35 mouse cellular contexts compared by ENCODE assay signal in the genomic region with DNA sequence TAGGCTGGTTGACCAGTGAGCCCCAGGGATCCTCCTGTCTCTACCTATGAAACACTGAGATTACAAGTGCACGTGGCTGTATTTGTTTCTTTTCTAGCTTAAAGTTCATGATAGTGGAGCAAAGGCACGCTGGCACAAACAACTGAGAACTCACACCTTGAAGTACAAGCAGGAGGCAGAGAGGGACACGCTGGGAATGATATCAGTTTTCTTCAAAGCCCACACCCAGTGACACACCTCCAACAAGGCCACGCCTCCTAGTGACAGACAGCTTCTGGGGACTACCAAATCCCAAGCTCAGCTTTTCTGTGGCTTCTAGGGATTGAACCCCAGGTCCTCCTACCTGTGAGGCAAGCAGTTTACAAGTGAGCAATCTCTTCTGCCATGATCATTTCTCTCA. TPM values are rescaled to one million over a fixed set of nuclear protein-coding genes. Genes with fewer than 3 reads are reported as not detected.
"Had no signal": no experiment of that assay in that cellular context is flagged by ENCODE, and none has a peak within 500 bp of the region (broad histone marks: within the 10 kb centered on the region; RNA-seq: fewer than 3 reads in every experiment).

No protein-coding gene starts in this region.

- H3K27ac ChIP-seq: embryonic facial prominence, embryonic 12.5 days; embryonic facial prominence, embryonic 13.5 days; embryonic facial prominence, embryonic 15.5 days; forebrain, embryonic 10.5 days; forebrain, embryonic 12.5 days; forebrain, embryonic 13.5 days; forebrain, embryonic 15.5 days; gastrocnemius, adult 2 months; heart, adult 2 months had no signal

- H3K4me3 ChIP-seq: embryonic facial prominence, embryonic 12.5 days; embryonic facial prominence, embryonic 13.5 days; embryonic facial prominence, embryonic 15.5 days; erythroblast, embryonic 14.5 days; forebrain, embryonic 10.5 days; forebrain, embryonic 12.5 days; forebrain, embryonic 13.5 days; forebrain, embryonic 15.5 days; gastrocnemius, adult 2 months; heart, adult 2 months had no signal

- ATAC-seq: forebrain, embryonic 13.5 days; forebrain, embryonic 14.5 days; forebrain, embryonic 15.5 days; forebrain, embryonic 16.5 days; forebrain, postnatal 0 days had no signal

- H3K9ac ChIP-seq: embryonic facial prominence, embryonic 12.5 days; embryonic facial prominence, embryonic 13.5 days; embryonic facial prominence, embryonic 15.5 days; forebrain, embryonic 12.5 days; forebrain, embryonic 13.5 days; forebrain, embryonic 15.5 days; forebrain, postnatal 0 days had no signal

- H3K36me3 ChIP-seq: embryonic facial prominence, embryonic 12.5 days; embryonic facial prominence, embryonic 13.5 days; embryonic facial prominence, embryonic 15.5 days; forebrain, embryonic 10.5 days; forebrain, embryonic 12.5 days; forebrain, embryonic 15.5 days had no signal

- H3K4me1 ChIP-seq: embryonic facial prominence, embryonic 13.5 days; embryonic facial prominence, embryonic 15.5 days; forebrain, embryonic 12.5 days; forebrain, embryonic 13.5 days; forebrain, embryonic 15.5 days had no signal

- H3K4me2 ChIP-seq: embryonic facial prominence, embryonic 12.5 days; embryonic facial prominence, embryonic 13.5 days; embryonic facial prominence, embryonic 15.5 days; forebrain, embryonic 12.5 days; forebrain, embryonic 13.5 days; forebrain, embryonic 15.5 days had no signal

- H3K27me3 ChIP-seq: embryonic facial prominence, embryonic 12.5 days; embryonic facial prominence, embryonic 13.5 days; embryonic facial prominence, embryonic 15.5 days; forebrain, embryonic 12.5 days; forebrain, embryonic 13.5 days; forebrain, embryonic 15.5 days had no signal

- H3K9me3 ChIP-seq: embryonic facial prominence, embryonic 12.5 days; embryonic facial prominence, embryonic 13.5 days; embryonic facial prominence, embryonic 15.5 days; forebrain, embryonic 10.5 days; forebrain, embryonic 12.5 days; forebrain, embryonic 13.5 days; forebrain, embryonic 15.5 days had no signal

- DNase-seq: cerebellum, adult 2 months; cerebellum, adult 8-10 months; cerebellum, adult 9-10 months; cerebellum, adult 9-11 months; cerebellum, postnatal 10 days; cerebellum, postnatal 14 days; cerebellum, postnatal 25 days; cerebellum, postnatal 36 days; embryo, embryonic 11 days; forebrain, postnatal 0 days; gastrocnemius, adult 2 months; gastrocnemius, postnatal 10 days; gastrocnemius, postnatal 14 days; gastrocnemius, postnatal 25 days; gastrocnemius, postnatal 36 days; heart, adult 11 months; heart, adult 18-20 months; heart, adult 2 months had no signal

RNA-seq across cellular contexts. Expression of a gene that starts 23.9 kb away (rescaled TPM):
- total RNA-seq: common myeloid progenitor, adult 5-6 weeks; gastrocnemius, adult 18-20 months; gastrocnemius, adult 2 months; gastrocnemius, adult 8-10 months; gastrocnemius, postnatal 10 days; gastrocnemius, postnatal 14 days; gastrocnemius, postnatal 25 days; gastrocnemius, postnatal 36 days; gastrocnemius, postnatal 4 days; granulocyte monocyte progenitor cell, adult 5-6 weeks; heart, adult 18-20 months; heart, adult 2 months; heart, adult 8-10 months had no signal
- polyA plus RNA-seq: embryonic facial prominence, embryonic 11.5 days; embryonic facial prominence, embryonic 13.5 days; erythroblast, embryonic 14.5 days; forebrain, embryonic 12.5 days; forebrain, embryonic 13.5 days had no signal

RNA-seq across cellular contexts. Expression of a gene that starts 33.6 kb away (rescaled TPM):
- total RNA-seq: common myeloid progenitor, adult 5-6 weeks; granulocyte monocyte progenitor cell, adult 5-6 weeks; heart, adult 8-10 months had no signal
- polyA plus RNA-seq: embryonic facial prominence, embryonic 11.5 days; embryonic facial prominence, embryonic 13.5 days; erythroblast, embryonic 14.5 days had no signal
